Mouse (Mus musculus) lung, embryonic 15.5 days (tissue): ENCODE data around the gene Efcab6. TPM values are rescaled to one million over a fixed set of nuclear protein-coding genes. Genes with fewer than 3 reads are reported as not detected.

ENCODE experiments used
- ATAC-seq: fragments of 200-750 bp; cut with Nextera tagmentation; 2 replicates; pipeline ENCODE4 v1.8.0; 2017; ENCODE audit warnings: moderate number of reproducible peaks, borderline replicate concordance; ENCODE audit not compliant: low FRiP score, low TSS enrichment; ENCODE audit errors: extremely low read depth
- H3K27ac ChIP-seq: fragments of 300-500 bp; sonication (generic); 2 replicates; pipeline ENCODE4 v1.5.1; 2015; ENCODE audit warnings: moderate library complexity, mild to moderate bottlenecking, inconsistent platforms
- H3K27me3 ChIP-seq: fragments of 300-500 bp; sonication (generic); 2 replicates; pipeline ENCODE4 v1.6.1; 2015; ENCODE audit warnings: inconsistent platforms
- H3K36me3 ChIP-seq: fragments of 300-500 bp; sonication (generic); 2 replicates; pipeline ENCODE4 v1.6.1; 2015; ENCODE audit warnings: inconsistent platforms
- H3K4me1 ChIP-seq: fragments of 300-500 bp; sonication (generic); 2 replicates; pipeline ENCODE4 v1.6.1; 2015; ENCODE audit warnings: inconsistent platforms
- H3K4me2 ChIP-seq: fragments of 300-500 bp; sonication (generic); 2 replicates; pipeline ENCODE4 v1.6.1; 2015; ENCODE audit warnings: inconsistent platforms, mild to moderate bottlenecking, moderate library complexity
- H3K4me3 ChIP-seq: fragments of 300-500 bp; sonication (generic); 2 replicates; pipeline ENCODE4 v1.5.1; 2015; ENCODE audit warnings: mild to moderate bottlenecking, inconsistent platforms
- H3K9ac ChIP-seq: fragments of 300-500 bp; sonication (generic); 2 replicates; pipeline ENCODE4 v1.6.1; 2015; ENCODE audit warnings: inconsistent platforms
- H3K9me3 ChIP-seq: fragments of 300-500 bp; sonication (generic); 2 replicates; pipeline ENCODE4 v1.6.1; 2016; ENCODE audit warnings: inconsistent platforms
- WGBS: fragments of 180-500 bp; shearing (Covaris S2); methylation state at CpG from one replicate; pipeline ENCODE4 v1.1.7; 2015; 5-methylcytosine and 5-hydroxymethylcytosine counted together
- polyA plus RNA-seq: library from polyadenylated mRNA; unstranded; fragments of >200 nt; fragmentation: Nextera tagmentation; extraction: Ambion mirVana; gene quantifications from 2 replicates; pipeline ENCODE4 v1.2.1, GENCODE M21; 2015

The Efcab6 gene
- polyA plus RNA-seq, 1 experiment from 2014 or later, result 0.46 TPM

DNA sequence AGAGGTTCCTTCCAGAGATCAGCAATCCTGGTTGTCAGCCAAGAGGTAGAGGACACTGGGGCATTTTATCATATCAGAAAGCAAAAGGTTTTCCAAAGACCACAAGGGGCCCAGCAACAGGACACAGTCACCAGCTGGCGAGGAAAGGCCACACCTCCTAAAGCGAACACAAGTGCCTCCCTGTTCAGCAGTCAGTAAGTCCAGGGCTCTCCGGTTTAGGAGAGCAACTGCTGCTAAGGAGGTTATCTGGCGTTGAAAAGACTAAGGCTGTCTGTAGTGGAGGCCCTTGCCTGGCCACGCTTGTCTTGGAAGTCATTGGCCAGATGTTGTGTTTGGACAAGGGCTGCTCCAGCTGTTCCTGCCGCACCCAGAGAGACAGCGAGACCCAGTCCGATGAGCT is 100.1 kb downstream of the Efcab6 start:
- Histone ChIP-seq H3K4me1 (0 out of 2 replicates have a peak, but pooled peaks cover 5% of the 10 kb centered on the region), H3K4me2 (no peak overlapping the region), H3K36me3 (no peaks in the 10 kb centered on the region), H3K27ac (no peak overlapping the region), H3K9ac (no peak overlapping the region), H3K27me3 (no peaks in the 10 kb centered on the region), H3K4me3 (no peak overlapping the region), H3K9me3 (no peaks in the 10 kb centered on the region)
- no peak for ATAC-seq
- WGBS, result 44% methylated on average over 8 of the region's 8 CpGs

DNA sequence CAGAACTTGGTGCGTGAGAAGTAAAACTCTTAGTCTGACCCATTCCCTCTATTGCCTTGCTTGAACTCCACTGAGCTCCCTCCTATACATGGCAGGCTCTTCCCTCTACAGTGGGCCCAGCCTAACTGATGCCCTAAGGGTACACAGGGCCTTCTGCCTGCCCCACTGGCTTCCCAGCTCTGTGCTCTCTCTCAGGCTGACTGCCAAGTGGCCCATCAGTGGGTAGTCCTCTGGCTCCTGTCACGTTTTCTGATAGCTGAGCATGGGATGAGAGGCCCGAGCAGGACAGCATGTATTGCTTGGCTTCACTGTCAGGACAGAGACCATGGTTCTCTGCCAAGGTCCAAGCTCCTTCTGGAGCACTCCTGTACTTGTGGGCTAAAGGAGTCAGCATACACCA is 106.8 kb downstream of the Efcab6 start:
- 56% methylated on average over 3 of the region's 3 CpGs for WGBS
- no peak overlapping the region for H3K4me2 ChIP-seq
- peaks cover 19% of the 10 kb centered on the region for H3K4me1 ChIP-seq
- ATAC-seq, result no peak
- H3K36me3 ChIP-seq, result no peaks in the 10 kb centered on the region
- H3K27me3 ChIP-seq, result no peaks in the 10 kb centered on the region
- no peak overlapping the region for H3K9ac ChIP-seq
- no peaks in the 10 kb centered on the region for H3K9me3 ChIP-seq
- no peak overlapping the region for H3K27ac ChIP-seq
- no peak overlapping the region for H3K4me3 ChIP-seq

DNA sequence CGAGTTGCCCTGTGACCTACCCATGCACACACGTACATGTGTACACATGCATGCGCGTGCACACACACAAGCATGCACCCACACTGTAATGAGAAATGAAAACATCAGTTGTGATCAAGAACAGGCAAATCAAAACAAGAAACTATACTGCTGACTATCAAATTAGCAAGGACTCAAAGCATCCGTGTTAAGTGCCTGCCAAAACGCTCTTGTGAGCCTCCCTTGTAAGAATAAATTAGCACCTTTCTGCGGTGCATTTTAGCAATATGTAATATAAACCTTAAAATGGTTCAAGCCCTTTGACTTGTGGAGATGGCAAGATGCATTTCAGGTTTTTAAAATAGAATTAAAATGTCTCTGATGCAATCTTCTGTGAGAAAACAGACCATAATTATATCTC is 108.2 kb downstream of the Efcab6 start:
- Histone ChIP-seq H3K27me3 (no peaks in the 10 kb centered on the region), H3K36me3 (no peaks in the 10 kb centered on the region)
- 84% methylated on average over 7 of the region's 7 CpGs for WGBS

DNA sequence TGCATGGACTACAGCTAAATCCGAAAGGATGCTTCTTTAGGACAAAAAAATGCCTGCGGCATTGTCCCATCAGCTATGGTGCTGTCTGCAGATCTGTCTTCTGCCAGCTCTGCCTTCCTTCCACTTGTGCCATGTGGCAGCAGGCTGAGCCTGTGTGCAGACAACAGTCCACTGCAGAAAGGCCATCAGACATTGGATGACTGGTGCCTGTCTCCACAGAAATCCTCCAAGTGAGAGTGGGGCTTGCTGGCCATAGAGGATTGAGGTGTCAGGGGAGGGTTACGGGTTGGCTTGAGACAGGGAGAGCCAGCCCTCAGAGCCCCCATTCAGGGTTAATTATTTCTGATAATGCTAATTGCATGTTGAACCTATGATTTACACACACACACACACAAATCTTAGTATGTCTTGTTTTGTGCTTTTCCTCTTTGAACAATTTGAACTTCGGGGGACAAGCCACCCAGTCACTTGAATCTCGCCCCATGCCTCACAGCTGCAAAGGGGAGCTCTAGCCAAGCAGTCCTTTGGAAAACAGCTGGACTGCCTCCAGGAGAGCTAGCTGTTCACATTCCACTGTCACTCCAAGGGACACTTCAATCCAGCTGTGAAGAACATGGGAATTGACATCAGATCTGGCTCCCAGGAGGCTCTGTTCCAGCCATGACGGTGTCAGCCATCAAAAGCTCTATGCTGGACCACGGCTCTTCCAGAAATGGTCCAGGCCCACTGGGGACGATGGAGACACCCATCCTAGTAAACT is 109.1 kb downstream of the Efcab6 start:
- WGBS, result 55% methylated on average over 8 of the region's 8 CpGs
- ATAC-seq, result peak; percentile 84
- peak overlapping the region; percentile 67 for H3K27ac ChIP-seq

More for the DNA sequence above, 108.2 kb downstream of the Efcab6 start:
- H3K4me2 ChIP-seq, result no peak overlapping the region
- no peak overlapping the region for H3K9ac ChIP-seq
- H3K4me1 ChIP-seq, result peaks cover 14% of the 10 kb centered on the region
- peak overlapping the region; percentile 53 for H3K27ac ChIP-seq
- ATAC-seq, result no peak
- no peak overlapping the region for H3K4me3 ChIP-seq
- no peaks in the 10 kb centered on the region for H3K9me3 ChIP-seq

DNA sequence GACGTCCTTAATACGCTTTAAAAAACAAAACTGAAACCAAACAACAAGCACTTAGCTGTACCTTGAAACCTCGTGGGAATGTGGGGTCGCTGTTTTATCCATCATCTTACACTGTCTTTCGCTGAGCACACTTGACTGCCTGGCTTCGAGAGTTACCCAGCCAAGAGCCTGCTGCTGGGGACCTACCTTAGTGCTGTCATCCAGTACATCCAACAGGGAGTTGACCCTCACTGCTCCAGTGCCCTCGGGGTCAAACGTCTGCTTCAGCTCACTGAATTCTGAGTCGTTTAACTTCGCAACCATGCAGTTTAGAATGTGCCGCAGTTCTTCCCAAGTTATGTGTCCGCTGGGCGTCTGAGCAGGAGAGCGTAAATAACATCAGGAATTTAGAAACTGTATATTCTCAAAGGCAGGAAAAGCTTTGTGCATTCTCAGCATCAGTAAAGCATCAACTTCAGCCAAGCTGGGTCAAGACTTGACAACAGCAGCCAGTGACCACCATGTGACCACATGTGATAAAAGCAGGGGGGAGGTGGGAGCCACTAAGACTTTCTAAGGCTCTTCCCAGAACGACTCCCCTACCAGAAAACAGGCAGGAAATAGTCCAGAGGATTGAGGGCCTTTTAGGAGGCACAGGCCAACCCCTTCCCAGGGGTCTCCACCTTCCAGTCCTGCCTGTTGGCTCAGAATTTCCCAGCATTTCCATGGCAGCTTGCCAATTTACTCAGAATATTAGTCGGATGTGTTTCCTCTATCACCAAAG is 115.3 kb downstream of the Efcab6 start:
- Histone ChIP-seq H3K4me1 (peaks cover 4% of the 10 kb centered on the region; the same call in 1 of the 2 replicates), H3K27me3 (no peaks in the 10 kb centered on the region), H3K27ac (peak overlapping the region; percentile 34; the same call in 1 of the 2 replicates), H3K36me3 (no peaks in the 10 kb centered on the region), H3K9ac (no peak overlapping the region), H3K4me2 (no peak overlapping the region), H3K4me3 (no peak overlapping the region), H3K9me3 (no peaks in the 10 kb centered on the region)
- WGBS, result 44% methylated on average over 16 of the region's 16 CpGs
- ATAC-seq, result peak; percentile 70

More for the DNA sequence above, 109.1 kb downstream of the Efcab6 start:
- H3K4me3 ChIP-seq, result no peak overlapping the region
- no peaks in the 10 kb centered on the region for H3K36me3 ChIP-seq
- H3K27me3 ChIP-seq, result no peaks in the 10 kb centered on the region
- no peak overlapping the region for H3K9ac ChIP-seq
- peaks cover 14% of the 10 kb centered on the region for H3K4me1 ChIP-seq
- H3K4me2 ChIP-seq, result no peak overlapping the region
- no peaks in the 10 kb centered on the region for H3K9me3 ChIP-seq

DNA sequence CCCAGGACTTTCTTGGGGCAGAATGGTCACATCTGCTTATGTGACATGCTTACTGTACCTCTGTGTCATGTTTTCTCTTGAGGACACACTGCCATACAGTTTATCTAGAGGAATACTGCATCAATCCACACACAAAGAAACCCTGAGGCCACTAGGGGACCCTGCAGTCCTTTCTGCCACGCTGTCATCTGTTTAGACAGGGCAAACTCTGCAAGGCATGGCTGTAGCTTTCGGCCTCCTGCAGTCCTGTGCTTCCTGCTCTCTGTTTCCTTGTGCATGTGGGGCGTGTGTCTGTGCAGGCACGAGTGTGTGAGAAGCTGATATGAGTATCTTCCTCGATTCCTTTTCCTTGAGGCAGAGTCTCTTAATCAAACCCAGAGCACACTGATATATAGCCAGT is 125.5 kb downstream of the Efcab6 start:
- Histone ChIP-seq H3K9ac (no peak overlapping the region), H3K9me3 (no peaks in the 10 kb centered on the region), H3K36me3 (no peaks in the 10 kb centered on the region), H3K27ac (no peak overlapping the region), H3K4me1 (no peaks in the 10 kb centered on the region), H3K4me2 (no peak overlapping the region), H3K4me3 (no peak overlapping the region), H3K27me3 (no peaks in the 10 kb centered on the region)
- WGBS, result 13% methylated on average over 5 of the region's 5 CpGs
- no peak for ATAC-seq

DNA sequence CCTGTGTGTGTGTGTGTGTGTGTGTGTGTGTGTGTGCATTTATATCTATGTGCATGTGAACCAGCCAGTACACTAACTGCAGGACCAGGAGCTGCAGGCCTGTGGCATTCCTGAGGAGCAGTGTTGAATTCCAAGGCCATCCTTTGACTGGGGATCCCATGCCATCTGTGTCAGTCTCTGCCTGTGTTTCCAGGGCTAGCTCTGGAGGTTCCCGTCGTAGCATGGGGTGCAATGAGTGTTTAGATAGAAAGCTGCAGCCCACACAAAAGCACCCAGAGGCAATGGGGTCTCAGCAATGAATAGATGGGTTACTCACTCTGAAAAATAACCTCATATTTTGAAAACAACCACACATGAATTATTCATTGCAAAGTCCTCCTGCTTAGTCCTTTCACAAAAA is 126.7 kb downstream of the Efcab6 start:
- no peak overlapping the region for H3K9ac ChIP-seq
- H3K4me1 ChIP-seq, result no peaks in the 10 kb centered on the region
- WGBS, result 87% methylated on average over 2 of the region's 2 CpGs
- H3K36me3 ChIP-seq, result no peaks in the 10 kb centered on the region
- H3K27ac ChIP-seq, result no peak overlapping the region
- H3K27me3 ChIP-seq, result no peaks in the 10 kb centered on the region
- ATAC-seq, result no peak
- no peak overlapping the region for H3K4me3 ChIP-seq
- no peak overlapping the region for H3K4me2 ChIP-seq
- H3K9me3 ChIP-seq, result no peaks in the 10 kb centered on the region

DNA sequence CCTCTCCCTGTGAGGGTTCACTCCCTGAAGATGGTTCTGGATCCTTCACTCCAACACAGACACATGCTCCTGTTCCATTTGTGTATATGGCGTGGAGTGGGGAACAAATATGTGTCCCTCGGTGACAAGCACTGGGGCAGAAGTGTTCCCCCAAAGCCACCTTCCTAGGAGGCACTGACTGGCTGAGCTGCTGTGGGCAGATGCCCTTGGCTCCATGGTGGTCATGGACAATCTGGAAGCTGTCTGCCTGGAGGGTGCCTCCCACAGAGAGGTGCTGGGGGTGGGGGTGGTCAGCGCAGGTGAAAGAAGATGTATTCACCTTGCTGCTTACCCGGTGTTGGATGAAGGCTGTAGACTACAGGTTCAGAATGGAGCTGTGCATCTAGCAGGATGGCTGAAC is 128.7 kb downstream of the Efcab6 start:
- no peak overlapping the region for H3K27ac ChIP-seq
- no peak overlapping the region for H3K4me2 ChIP-seq
- H3K9me3 ChIP-seq, result no peaks in the 10 kb centered on the region
- H3K4me1 ChIP-seq, result no peaks in the 10 kb centered on the region
- H3K9ac ChIP-seq, result no peak overlapping the region
- ATAC-seq, result no peak
- H3K4me3 ChIP-seq, result no peak overlapping the region
- no peaks in the 10 kb centered on the region for H3K27me3 ChIP-seq
- no peaks in the 10 kb centered on the region for H3K36me3 ChIP-seq
- WGBS, result 79% methylated on average over 4 of the region's 4 CpGs

DNA sequence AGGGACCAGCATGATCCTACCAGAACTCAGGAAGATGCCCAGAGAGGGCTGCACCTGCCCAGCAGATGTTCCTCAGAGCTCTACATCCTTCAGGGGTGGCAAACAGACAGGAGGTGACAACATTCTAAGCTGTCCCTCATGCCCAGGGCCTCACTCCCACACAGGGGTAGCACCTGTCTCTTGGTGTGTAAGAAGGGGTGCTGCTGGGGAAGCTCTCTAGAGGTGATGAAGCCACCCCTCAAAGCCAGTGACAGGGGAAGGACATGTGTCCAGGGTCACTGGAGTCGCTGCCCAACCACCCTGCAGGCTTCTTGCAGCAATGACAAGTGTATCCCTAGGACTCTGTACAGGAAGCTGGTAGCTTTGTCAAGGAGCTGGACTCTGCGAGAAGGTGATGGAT is 130.4 kb downstream of the Efcab6 start:
- Histone ChIP-seq H3K36me3 (no peaks in the 10 kb centered on the region), H3K9ac (no peak overlapping the region), H3K9me3 (no peaks in the 10 kb centered on the region), H3K27ac (no peak overlapping the region), H3K27me3 (no peaks in the 10 kb centered on the region), H3K4me2 (no peak overlapping the region), H3K4me3 (no peak overlapping the region), H3K4me1 (no peaks in the 10 kb centered on the region)
- 48% methylated on average over 2 of the region's 2 CpGs for WGBS
- no peak for ATAC-seq

DNA sequence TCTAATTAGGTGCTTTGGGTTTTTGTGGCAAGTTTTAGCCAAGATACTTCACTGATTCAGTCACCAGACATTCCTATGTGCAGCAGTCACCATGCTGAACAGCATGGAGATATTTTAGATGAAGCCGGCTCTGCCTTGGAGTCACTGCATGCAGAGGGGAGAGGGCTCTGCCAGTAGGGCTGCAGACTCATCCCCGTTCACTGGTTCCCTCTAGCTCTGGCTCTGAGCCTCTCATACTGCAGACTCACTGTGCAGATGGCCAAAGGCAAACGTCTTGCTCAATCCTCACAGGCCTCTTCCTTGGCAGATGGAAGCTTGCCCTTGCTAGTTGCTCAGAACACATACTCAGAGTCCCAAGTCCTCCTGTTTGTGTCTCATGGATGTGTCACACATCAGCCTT is 139.8 kb downstream of the Efcab6 start:
- WGBS, result 62% methylated on average over 3 of the region's 3 CpGs
- Histone ChIP-seq H3K9ac (no peak overlapping the region), H3K4me1 (no peaks in the 10 kb centered on the region), H3K4me3 (no peak overlapping the region), H3K27me3 (no peaks in the 10 kb centered on the region), H3K27ac (no peak overlapping the region), H3K36me3 (no peaks in the 10 kb centered on the region), H3K4me2 (no peak overlapping the region), H3K9me3 (no peaks in the 10 kb centered on the region)
- ATAC-seq, result no peak

DNA sequence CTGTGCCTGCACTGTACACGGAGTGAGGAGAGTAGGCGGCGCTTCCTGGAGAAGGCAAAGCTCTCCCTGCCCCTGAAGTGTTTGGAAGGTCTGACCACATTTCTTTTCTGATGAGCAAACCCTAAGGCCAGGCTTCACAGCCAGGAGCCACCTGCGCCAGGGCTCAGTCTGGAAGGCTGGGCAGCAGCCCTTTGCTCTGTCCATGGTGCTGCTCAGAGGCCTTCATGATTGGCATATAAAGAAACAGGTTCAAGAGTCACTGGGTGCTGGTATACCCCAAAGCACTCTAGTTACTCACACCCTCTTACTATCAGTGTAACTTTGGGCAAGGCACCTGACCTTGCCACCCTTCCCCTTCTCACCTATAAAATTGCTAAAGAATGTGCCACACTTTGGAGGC is 140.5 kb downstream of the Efcab6 start:
- 15% methylated on average over 4 of the region's 4 CpGs for WGBS
- no peak for ATAC-seq

DNA sequence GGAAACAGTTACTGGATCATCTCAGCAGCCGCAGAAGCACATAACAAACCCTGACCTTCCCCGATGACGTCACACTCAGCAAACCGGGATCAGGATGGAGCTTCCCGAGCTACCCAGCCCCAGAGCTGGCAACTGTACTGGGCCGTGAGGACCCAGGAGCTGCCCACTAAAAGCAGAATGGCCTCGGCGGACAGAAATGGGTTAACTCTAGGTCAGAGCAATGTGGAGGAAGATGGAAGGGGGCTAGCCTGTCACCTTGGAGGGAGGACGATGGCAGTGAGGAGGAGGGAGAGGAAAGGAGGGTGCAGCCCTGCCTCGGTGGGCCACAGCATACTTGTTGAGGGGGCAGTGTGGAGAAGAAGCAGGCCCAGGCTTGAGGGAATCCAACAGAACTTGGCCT is 149.8 kb downstream of the Efcab6 start:
- 61% methylated on average over 10 of the region's 10 CpGs for WGBS
- Histone ChIP-seq H3K4me1 (no peaks in the 10 kb centered on the region), H3K4me2 (no peak overlapping the region), H3K36me3 (no peaks in the 10 kb centered on the region), H3K9ac (no peak overlapping the region), H3K27me3 (no peaks in the 10 kb centered on the region), H3K4me3 (no peak overlapping the region), H3K9me3 (no peaks in the 10 kb centered on the region), H3K27ac (no peak overlapping the region)
- ATAC-seq, result no peak

More for the DNA sequence above, 140.5 kb downstream of the Efcab6 start:
- Histone ChIP-seq H3K9me3 (no peaks in the 10 kb centered on the region), H3K27me3 (no peaks in the 10 kb centered on the region), H3K9ac (no peak overlapping the region), H3K4me3 (no peak overlapping the region), H3K36me3 (no peaks in the 10 kb centered on the region), H3K4me1 (no peaks in the 10 kb centered on the region), H3K4me2 (no peak overlapping the region), H3K27ac (no peak overlapping the region)
